Mouse (Mus musculus) E14TG2a.4 (cell line): ENCODE results near the gene Nup107.

Experiments used
- CTCF ChIP-seq: conservative IDR thresholded peaks from 2 replicates; pipeline ENCODE4 v1.5.1; 2014; ENCODE audit warnings: low read length
- NANOG ChIP-seq: IDR thresholded peaks from 2 replicates; pipeline ENCODE4 v1.6.1; 2014; ENCODE audit warnings: borderline replicate concordance, low read length, mixed read lengths

GRCm38 (mm10) chr10:117805919-117806318 lies 13.4 kb upstream of the Nup107 start:
- no peak for TF ChIP-seq CTCF
- peak; percentile 78; the same call in 1 of the 2 replicates for TF ChIP-seq NANOG
